Mouse (Mus musculus) CH12.LX (cell line): ENCODE data around the gene Lmod2. TPM values are rescaled to one million over a fixed set of nuclear protein-coding genes. Genes with fewer than 3 reads are reported as not detected.

Experiments
- DNase-seq: peaks from one replicate; pipeline ENCODE4 v3.0.0-alpha.2; 2013; ENCODE audit errors: extremely low read depth
- H3K27ac ChIP-seq: 2 replicates; pipeline ENCODE4 v1.5.1; 2012; ENCODE audit warnings: low read depth, mild to moderate bottlenecking, control low read depth, moderate library complexity; ENCODE audit not compliant: insufficient read depth
- H3K27me3 ChIP-seq: replicated peaks from 2 replicates; pipeline ENCODE3; 2012; ENCODE audit warnings: inconsistent platforms
- H3K36me3 ChIP-seq, 2 experiments: replicated peaks in 1 of 2; 2 replicates each; pipeline versions ENCODE3 to v1.6.1; 2012; ENCODE audit warnings: inconsistent platforms in 1 of 2, low read length in 1 of 2, mild to moderate bottlenecking in 1 of 2, mixed read lengths in 1 of 2, moderate library complexity in 1 of 2; ENCODE audit not compliant: control insufficient read depth in 1 of 2, insufficient read depth in 1 of 2
- H3K4me1 ChIP-seq, 2 experiments: 2 replicates each; pipeline ENCODE4 v1.6.1; 2012; ENCODE audit warnings: inconsistent platforms in 1 of 2, moderate library complexity in 1 of 2; ENCODE audit not compliant: insufficient read depth in 2 of 2, control insufficient read depth in 1 of 2
- H3K4me2 ChIP-seq: 2 replicates; pipeline ENCODE4 v1.6.1; 2012; ENCODE audit warnings: low read depth, mild to moderate bottlenecking, control low read depth; ENCODE audit not compliant: poor library complexity, insufficient read depth, severe bottlenecking
- H3K4me3 ChIP-seq, 3 experiments: fragments of 150-350 bp in 1 of 3; sonication (generic) in 1 of 3; replicated peaks in 1 of 3; 2 replicates each; pipeline versions ENCODE3 to v1.5.1; 2011 to 2012; ENCODE audit warnings: low read depth in 2 of 3, low read length in 2 of 3, mild to moderate bottlenecking in 2 of 3, moderate library complexity in 2 of 3, control low read depth in 1 of 3, improper control_type of control experiment in 1 of 3, inconsistent platforms in 1 of 3, mixed read lengths in 1 of 3; ENCODE audit not compliant: poor library complexity in 1 of 3
- H3K79me2 ChIP-seq: replicated peaks from 2 replicates; pipeline ENCODE4 v1.6.1; 2012; ENCODE audit warnings: mild to moderate bottlenecking, moderate library complexity; ENCODE audit not compliant: control insufficient read depth, poor library complexity, insufficient read depth, severe bottlenecking; ENCODE audit errors: extremely low read depth
- H3K9ac ChIP-seq: 2 replicates; pipeline ENCODE4 v1.6.1; 2012; ENCODE audit warnings: low read depth, mild to moderate bottlenecking, control low read depth, moderate library complexity; ENCODE audit not compliant: insufficient read depth
- H3K9me3 ChIP-seq: replicated peaks from 2 replicates; pipeline ENCODE3; 2012; ENCODE audit warnings: low read length, inconsistent platforms, mixed read lengths
- BHLHE40 ChIP-seq: IDR thresholded peaks from 2 replicates; pipeline ENCODE4 v1.6.1; 2011; ENCODE audit warnings: mild to moderate bottlenecking, low read depth, low read length, improper control_type of control experiment
- CHD2 ChIP-seq: IDR thresholded peaks from 2 replicates; pipeline ENCODE4 v1.6.1; 2011; ENCODE audit warnings: low read length, improper control_type of control experiment
- E2F4 ChIP-seq: IDR thresholded peaks from 2 replicates; pipeline ENCODE4 v1.6.1; 2011; ENCODE audit warnings: low read depth, low read length, improper control_type of control experiment; ENCODE audit not compliant: insufficient replicate concordance
- GABPA ChIP-seq: IDR thresholded peaks from 2 replicates; pipeline ENCODE4 v1.6.1; 2012; ENCODE audit warnings: low read depth, low read length, improper control_type of control experiment, inconsistent platforms; ENCODE audit not compliant: insufficient replicate concordance
- JUN ChIP-seq: IDR thresholded peaks from 2 replicates; pipeline ENCODE4 v1.6.1; 2011; ENCODE audit warnings: low read depth, mild to moderate bottlenecking, low read length, improper control_type of control experiment, moderate library complexity; ENCODE audit not compliant: insufficient read depth
- KAT2A ChIP-seq: IDR thresholded peaks from 2 replicates; pipeline ENCODE4 v1.6.1; 2012; ENCODE audit warnings: low read length, improper control_type of control experiment, inconsistent platforms; ENCODE audit not compliant: insufficient replicate concordance
- MAZ ChIP-seq: IDR thresholded peaks from 2 replicates; pipeline ENCODE4 v1.6.1; 2012; ENCODE audit warnings: low read depth, mild to moderate bottlenecking, inconsistent platforms, low read length, improper control_type of control experiment, moderate library complexity
- MYC ChIP-seq: IDR thresholded peaks from 2 replicates; pipeline ENCODE4 v1.6.1; 2011; ENCODE audit warnings: low read depth, mild to moderate bottlenecking, improper control_type of control experiment, low read length
- NELFE ChIP-seq: IDR thresholded peaks from 2 replicates; pipeline ENCODE4 v1.6.1; 2011; ENCODE audit warnings: low read depth, low read length, improper control_type of control experiment
- PAX5 ChIP-seq: IDR thresholded peaks from 2 replicates; pipeline ENCODE4 v1.6.1; 2012; ENCODE audit warnings: low read length, inconsistent platforms, mixed read lengths
- POLR2A ChIP-seq: IDR thresholded peaks from 2 replicates; pipeline ENCODE4 v1.6.1; 2011; ENCODE audit warnings: low read depth, mild to moderate bottlenecking, improper control_type of control experiment, low read length
- RCOR1 ChIP-seq: conservative IDR thresholded peaks from 2 replicates; pipeline ENCODE4 v1.6.1; 2012; ENCODE audit warnings: low read depth, mild to moderate bottlenecking, inconsistent platforms, low read length, improper control_type of control experiment
- SIN3A ChIP-seq: IDR thresholded peaks from 2 replicates; pipeline ENCODE4 v1.6.1; 2012; ENCODE audit warnings: low read length, improper control_type of control experiment, inconsistent platforms
- SMC3 ChIP-seq: IDR thresholded peaks from 2 replicates; pipeline ENCODE4 v1.6.1; 2011; ENCODE audit warnings: low read depth, low read length, improper control_type of control experiment
- TCF12 ChIP-seq: IDR thresholded peaks from 2 replicates; pipeline ENCODE4 v1.6.1; 2014; ENCODE audit warnings: low read depth, mild to moderate bottlenecking, inconsistent platforms, low read length, improper control_type of control experiment
- USF1 ChIP-seq: IDR thresholded peaks from 2 replicates; pipeline ENCODE4 v1.6.1; 2014; ENCODE audit warnings: low read depth, mild to moderate bottlenecking, inconsistent platforms, low read length, improper control_type of control experiment
- USF2 ChIP-seq: conservative IDR thresholded peaks from 2 replicates; pipeline ENCODE4 v1.6.1; 2011; ENCODE audit warnings: low read depth, low read length, improper control_type of control experiment
- ZKSCAN1 ChIP-seq: IDR thresholded peaks from 2 replicates; pipeline ENCODE4 v1.6.1; 2012; ENCODE audit warnings: low read depth, inconsistent platforms, low read length, improper control_type of control experiment, borderline replicate concordance
- ZMIZ1 ChIP-seq: IDR thresholded peaks from 2 replicates; pipeline ENCODE4 v1.6.1; 2012; ENCODE audit warnings: low read depth, mild to moderate bottlenecking, inconsistent platforms, low read length, improper control_type of control experiment
- ZNF384 ChIP-seq: IDR thresholded peaks from 2 replicates; pipeline ENCODE4 v1.6.1; 2012; ENCODE audit warnings: low read depth, low read length, improper control_type of control experiment, inconsistent platforms
- dilution Hi-C: fragments of 300-500 bp; cut with MboI; formaldehyde crosslinking; loops from 2 replicates; pipeline ENCODE4 v1.14.3; 2020; ENCODE audit warnings: low sequenced_read_pairs; ENCODE audit not compliant: extremely low pct_unique_long_range_greater_than_20kb, extremely low pct_ligation_motif_present
- in situ Hi-C: fragments of 300-500 bp; cut with MboI; formaldehyde crosslinking; loops from 3 replicates; pipeline ENCODE4 v1.14.3; 2019; ENCODE audit warnings: low sequenced_read_pairs, low pct_ligation_motif_present, low pct_unique_long_range_greater_than_20kb, mixed read lengths
- polyA plus RNA-seq: library from polyadenylated mRNA; unstranded; fragments of >175 nt; gene quantifications from 2 replicates; pipeline ENCODE4 v1.2.1, GENCODE M21; 2012; ENCODE audit warnings: low read depth; ENCODE audit not compliant: insufficient read length
- total RNA-seq, 2 experiments: library from RNA; depleted of rRNA; stranded (reverse); fragments of 300-350 nt in 1 of 2; fragments of >200 nt in 1 of 2; gene quantifications; 2 replicates each; pipeline ENCODE4 v1.2.3; 2012 to 2014

Gene Lmod2
- total and polyA plus RNA-seq, 3 experiments = not detected

DNA sequence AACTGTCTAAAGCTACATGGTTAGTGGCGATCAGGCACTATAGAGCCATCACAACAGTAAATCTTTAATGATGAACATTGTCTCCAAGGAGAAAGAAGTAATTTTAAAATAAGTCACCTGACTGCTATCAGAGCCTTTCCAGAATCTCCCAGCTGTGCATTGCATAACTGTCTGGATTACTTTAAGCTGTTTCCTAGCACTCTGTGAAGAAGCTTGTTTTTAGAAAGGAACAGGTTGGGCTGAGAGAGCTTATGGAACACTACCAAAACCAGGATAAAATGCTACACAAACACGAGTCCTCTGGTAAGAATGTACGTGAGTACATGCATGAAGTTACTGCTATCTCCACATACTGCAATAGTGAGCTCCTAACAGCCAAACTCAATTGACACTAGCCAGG is 53.2 kb downstream of the Lmod2 start:
- Histone ChIP-seq H3K4me3 (no peak overlapping the region), H3K79me2 (peaks cover 24% of the 10 kb centered on the region), H3K27ac (no peak overlapping the region), H3K36me3 (peaks cover 0 to 10% of the 10 kb centered on the region in 2 experiments), H3K9me3 (no peaks in the 10 kb centered on the region), H3K9ac (no peak overlapping the region), H3K27me3 (no peaks in the 10 kb centered on the region)
- dilution Hi-C loops = no loop called here
- no peak for DNase-seq
- TF ChIP-seq ZMIZ1 (no peak), USF1 (no peak), E2F4 (no peak), MAZ (no peak), POLR2A (no peak), SIN3A (no peak), NELFE (no peak), ZNF384 (no peak), SMC3 (no peak), GABPA (no peak), PAX5 (no peak), USF2 (no peak), BHLHE40 (no peak), CHD2 (no peak), KAT2A (no peak), MYC (no peak), ZKSCAN1 (no peak), JUN (no peak)
- TF ChIP-seq, all 38 proteins: peak for 0
- in situ Hi-C loops = no loop called here
- no peak overlapping the region for H3K4me2 ChIP-seq
- peaks cover 0 to 28% of the 10 kb centered on the region in 2 experiments; a peak in 3 of 4 replicates for H3K4me1 ChIP-seq

DNA sequence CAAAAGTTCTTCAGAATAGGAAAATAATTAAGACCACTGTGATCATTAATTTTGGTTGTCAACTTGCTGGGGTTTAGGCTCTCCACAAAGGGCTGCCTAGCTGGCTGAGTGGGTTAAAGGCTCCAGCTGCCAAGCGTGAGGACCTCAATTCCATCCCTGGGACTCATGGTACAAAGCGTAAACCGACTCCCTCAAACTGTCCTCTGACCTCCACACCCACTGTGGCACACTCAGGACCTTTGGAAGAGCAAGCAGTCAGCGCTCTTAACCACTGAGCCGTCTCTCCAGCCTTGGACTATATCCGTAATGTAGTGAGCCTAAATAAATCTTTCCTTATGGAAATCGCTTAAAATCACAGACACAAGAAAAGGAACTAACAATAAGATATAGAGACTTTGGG is 54.0 kb downstream of the Lmod2 start:
- in situ Hi-C loops (no loop called here), dilution Hi-C loops (no loop called here)
- no peak overlapping the region for H3K4me2 ChIP-seq
- TF ChIP-seq E2F4 = no peak
- TF ChIP-seq TCF12 = no peak
- TF ChIP-seq BHLHE40 = no peak
- no peak for TF ChIP-seq RCOR1
- no peak for TF ChIP-seq JUN
- TF ChIP-seq USF2 = no peak
- H3K4me1 ChIP-seq = peaks cover 0 to 29% of the 10 kb centered on the region in 2 experiments; a peak in 2 of 4 replicates
- no peak for DNase-seq
- no peaks in the 10 kb centered on the region for H3K9me3 ChIP-seq
- peaks cover 0 to 12% of the 10 kb centered on the region in 2 experiments for H3K36me3 ChIP-seq
- peaks cover 27% of the 10 kb centered on the region for H3K79me2 ChIP-seq
- H3K4me3 ChIP-seq = no peak overlapping the region
- H3K9ac ChIP-seq = no peak overlapping the region
- H3K27me3 ChIP-seq = no peaks in the 10 kb centered on the region
- no peak overlapping the region for H3K27ac ChIP-seq

Other genes starting within 250 kb of the Lmod2 start
- not detected in 2 replicates for gene Iqub, start 82.7 kb upstream of the Lmod2 start, total RNA-seq (2012; rRNA removed)
- gene Iqub, start 82.7 kb upstream of the Lmod2 start, total RNA-seq (2014; rRNA removed) = not detected in 2 replicates
- gene Iqub, start 82.7 kb upstream of the Lmod2 start, polyA plus RNA-seq = not detected in 2 replicates
- gene Ndufa5, start 69.7 kb upstream of the Lmod2 start, total RNA-seq (2012; rRNA removed) = 162 and 222 TPM in 2 replicates
- gene Ndufa5, start 69.7 kb upstream of the Lmod2 start, total RNA-seq (2014; rRNA removed) = 67.2 and 92.0 TPM in 2 replicates
- gene Ndufa5, start 69.7 kb upstream of the Lmod2 start, polyA plus RNA-seq = 372 and 433 TPM in 2 replicates
- gene Asb15, start 69.6 kb upstream of the Lmod2 start, total RNA-seq (2012; rRNA removed) = not detected in 2 replicates
- not detected in 2 replicates for gene Asb15, start 69.6 kb upstream of the Lmod2 start, total RNA-seq (2014; rRNA removed)
- gene Asb15, start 69.6 kb upstream of the Lmod2 start, polyA plus RNA-seq = 0.10 TPM in 2 replicates
- gene Wasl, start 67.2 kb downstream of the Lmod2 start, total RNA-seq (2012; rRNA removed) = 3.9 and 5.6 TPM in 2 replicates
- 7.6 and 7.8 TPM in 2 replicates for gene Wasl, start 67.2 kb downstream of the Lmod2 start, total RNA-seq (2014; rRNA removed)
- 7.4 and 8.4 TPM in 2 replicates for gene Wasl, start 67.2 kb downstream of the Lmod2 start, polyA plus RNA-seq
- not detected in 2 replicates for gene Hyal6, start 135.5 kb downstream of the Lmod2 start, total RNA-seq (2012; rRNA removed)
- not detected in 2 replicates for gene Hyal6, start 135.5 kb downstream of the Lmod2 start, total RNA-seq (2014; rRNA removed)
- gene Hyal6, start 135.5 kb downstream of the Lmod2 start, polyA plus RNA-seq = not detected in 2 replicates
- gene Hyal4, start 150.6 kb downstream of the Lmod2 start, total RNA-seq (2012; rRNA removed) = not detected in 2 replicates
- gene Hyal4, start 150.6 kb downstream of the Lmod2 start, total RNA-seq (2014; rRNA removed) = not detected in 2 replicates
- gene Hyal4, start 150.6 kb downstream of the Lmod2 start, polyA plus RNA-seq = not detected in 2 replicates
- gene Spam1, start 193.4 kb downstream of the Lmod2 start, total RNA-seq (2012; rRNA removed) = not detected in 2 replicates
- not detected in 2 replicates for gene Spam1, start 193.4 kb downstream of the Lmod2 start, total RNA-seq (2014; rRNA removed)
- gene Spam1, start 193.4 kb downstream of the Lmod2 start, polyA plus RNA-seq = not detected in 2 replicates